Mouse (Mus musculus) erythroblast, adult 5-6 weeks (primary cell): ENCODE results near the gene Rpl19. TPM values are rescaled to one million over a fixed set of nuclear protein-coding genes. Genes with fewer than 3 reads are reported as not detected.

ENCODE experiments used
- ATAC-seq: replicated peaks from 2 replicates; pipeline ENCODE4 v1.8.0; 2016; ENCODE audit warnings: moderate number of reproducible peaks, mild to moderate bottlenecking, moderate TSS enrichment, inconsistent platforms; ENCODE audit not compliant: poor library complexity, low FRiP score, severe bottlenecking
- total RNA-seq, 2 experiments: library from RNA; stranded (forward) in 1 of 2; stranded (reverse) in 1 of 2; fragments of 150-400 nt in 1 of 2; fragments of 200-764, 138-1000 nt in 1 of 2; gene quantifications; 2 replicates each; pipeline versions ENCODE4 v1.2.3 to v1.2.4; 2015 to 2017; ENCODE audit warnings: low replicate concordance in 2 of 2

Rpl19 gene
- total RNA-seq (2015; ENCODE audit: low replicate concordance): 701 and 899 TPM in 2 replicates
- 332 and 357 TPM in 2 replicates for total RNA-seq (2017; ENCODE audit: low replicate concordance)

DNA sequence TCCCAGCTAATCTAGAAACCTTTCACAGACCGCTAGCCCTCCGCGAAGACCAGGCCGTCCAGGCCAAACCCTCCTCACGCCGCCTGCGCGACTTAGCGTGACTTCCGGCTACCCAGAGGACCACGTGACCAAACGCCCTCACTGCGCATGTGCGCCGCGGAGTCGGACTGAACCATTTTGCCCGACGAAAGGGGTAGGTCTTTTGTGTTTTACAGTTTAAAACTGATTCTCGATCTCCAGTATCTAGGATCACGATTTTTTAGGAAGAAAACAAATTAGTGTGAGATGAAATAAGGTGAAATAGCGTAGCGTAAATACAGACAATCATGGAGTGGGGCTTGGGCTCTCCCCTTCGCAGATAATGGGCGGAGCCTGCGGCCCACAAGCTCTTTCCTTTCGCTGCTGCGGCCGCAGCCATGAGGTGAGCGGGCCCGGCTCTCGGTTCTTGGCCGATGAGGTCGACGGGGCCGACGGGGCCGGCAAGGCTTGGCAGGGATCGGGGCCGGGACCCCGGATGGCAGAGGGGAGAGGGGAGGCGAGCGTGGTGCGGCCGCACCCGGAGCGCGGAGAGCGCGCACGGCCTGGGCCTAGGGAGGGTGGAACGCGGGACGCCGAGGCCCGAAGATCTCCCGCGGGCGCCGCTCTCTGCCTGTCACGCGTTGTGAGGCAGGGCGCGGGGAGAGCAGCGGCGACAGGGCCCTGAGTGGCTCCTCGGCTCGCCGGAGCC is at the start of gene Rpl19:
Gene Rpl19, plus strand, starts transcription at position 141 of the 727 bp plus-strand sequence.
- ATAC-seq: peak; percentile 90

DNA sequence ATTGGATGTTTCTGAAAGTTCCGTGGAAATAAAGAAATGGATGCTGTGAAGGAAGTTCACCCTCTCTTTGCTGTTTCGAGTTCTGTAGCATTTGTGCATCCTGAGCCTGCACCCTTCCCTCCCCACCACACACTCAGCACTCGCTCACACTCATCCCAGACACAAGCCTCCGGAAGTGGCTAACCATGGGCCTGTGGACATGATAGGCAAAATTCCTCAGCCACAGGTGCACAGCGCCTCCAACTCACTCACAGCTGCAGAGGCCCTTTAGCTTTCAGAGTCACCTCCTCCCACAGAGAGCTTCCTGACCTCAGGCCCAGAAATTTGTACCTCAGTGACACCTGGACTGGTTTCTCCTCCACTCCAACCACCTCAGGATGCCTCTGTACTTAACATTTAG is 48.7 kb upstream of the Rpl19 start:
- ATAC-seq: no peak

DNA sequence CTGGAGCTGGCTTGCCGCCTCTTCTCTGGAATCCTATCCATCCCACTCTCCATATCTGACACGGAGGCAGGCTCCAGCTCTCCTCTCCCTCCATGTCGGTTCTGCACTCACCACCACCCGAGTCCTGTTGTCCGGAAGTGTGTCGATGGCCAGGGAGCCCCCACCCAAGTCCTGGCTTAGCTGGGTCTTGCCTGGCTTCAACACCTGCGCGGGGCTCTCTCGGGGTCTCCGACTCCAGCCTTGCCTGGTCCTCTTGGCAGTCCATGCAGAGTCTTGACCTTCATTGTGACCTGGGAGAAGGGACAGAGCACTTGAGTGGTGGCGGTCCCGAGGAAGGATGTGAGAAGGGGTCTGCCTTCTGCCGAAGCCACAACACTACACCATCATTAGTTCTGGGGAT is 48.1 kb upstream of the Rpl19 start:
- no peak for ATAC-seq

DNA sequence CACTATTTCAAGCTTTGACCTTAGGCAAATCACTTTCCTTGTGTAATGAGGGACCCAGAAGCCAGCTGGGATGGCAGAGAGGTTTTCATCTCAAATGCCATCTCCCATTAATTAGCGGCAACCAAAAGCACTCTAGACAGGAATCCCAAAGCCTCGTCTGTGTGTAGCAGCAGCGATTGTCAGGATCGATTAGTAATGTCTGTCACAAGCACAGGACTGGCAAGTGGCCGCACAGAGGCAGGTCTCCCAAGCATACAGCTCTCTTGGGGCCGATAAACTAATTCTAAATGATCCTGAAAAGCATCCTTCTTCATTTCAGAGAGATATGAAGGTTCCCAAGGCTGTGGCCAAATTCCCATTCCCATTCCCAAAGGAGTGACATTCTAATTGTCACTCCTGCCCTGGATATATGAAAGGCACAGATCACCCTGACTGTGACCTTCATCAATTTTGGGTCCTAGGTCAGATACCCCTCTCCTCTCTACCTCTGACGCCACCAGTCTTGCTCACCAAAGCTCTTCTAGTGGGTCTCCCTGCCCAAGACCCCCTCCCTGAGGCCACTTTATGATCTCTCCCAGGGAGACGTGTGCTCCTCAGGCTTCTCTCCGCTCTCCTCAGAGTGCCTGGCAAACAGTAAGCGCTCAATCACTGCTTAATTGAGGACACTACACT is 46.5 kb upstream of the Rpl19 start:
- no peak for ATAC-seq

DNA sequence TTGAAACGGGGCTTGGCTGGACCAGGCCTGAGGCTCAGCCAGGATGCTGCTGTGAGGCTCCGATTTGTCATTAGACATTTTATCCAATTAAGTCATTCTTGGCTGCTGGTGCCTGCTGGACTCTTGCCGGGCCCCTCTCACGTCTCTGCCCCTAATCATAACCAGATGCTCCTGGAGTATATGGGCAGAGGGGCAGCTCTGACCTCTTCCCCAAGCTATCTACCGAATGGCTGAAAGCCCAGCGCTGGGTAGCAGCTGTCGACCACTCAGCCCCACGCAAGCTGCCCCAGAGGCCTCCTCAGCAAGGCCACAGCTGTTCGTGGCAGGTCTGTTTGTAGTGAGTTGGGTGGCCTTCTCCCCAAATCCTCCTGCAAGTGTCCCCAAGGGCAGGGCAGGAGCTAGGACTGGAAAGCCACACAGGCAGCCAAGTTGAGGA is 46.0 kb upstream of the Rpl19 start:
- no peak for ATAC-seq

DNA sequence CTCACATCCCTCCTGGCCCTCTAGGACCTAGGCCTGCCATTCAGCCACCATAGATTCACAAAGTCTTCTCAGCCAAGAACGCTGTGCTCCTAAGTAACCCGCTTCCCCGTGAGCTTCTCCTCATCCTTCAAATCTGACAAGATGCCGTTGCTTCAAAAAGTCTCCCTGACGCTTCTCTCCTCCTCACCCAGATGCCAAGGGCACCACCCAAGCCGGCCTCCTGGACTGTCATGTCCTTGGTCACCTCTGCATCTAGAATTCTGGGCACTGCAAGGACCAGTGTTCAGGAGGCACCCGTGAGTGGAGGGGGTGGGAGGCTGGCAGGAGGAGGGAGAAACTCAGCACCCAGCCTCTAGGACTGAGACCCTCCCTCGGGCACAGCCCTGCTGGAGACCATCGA is 43.8 kb upstream of the Rpl19 start:
- ATAC-seq: no peak

DNA sequence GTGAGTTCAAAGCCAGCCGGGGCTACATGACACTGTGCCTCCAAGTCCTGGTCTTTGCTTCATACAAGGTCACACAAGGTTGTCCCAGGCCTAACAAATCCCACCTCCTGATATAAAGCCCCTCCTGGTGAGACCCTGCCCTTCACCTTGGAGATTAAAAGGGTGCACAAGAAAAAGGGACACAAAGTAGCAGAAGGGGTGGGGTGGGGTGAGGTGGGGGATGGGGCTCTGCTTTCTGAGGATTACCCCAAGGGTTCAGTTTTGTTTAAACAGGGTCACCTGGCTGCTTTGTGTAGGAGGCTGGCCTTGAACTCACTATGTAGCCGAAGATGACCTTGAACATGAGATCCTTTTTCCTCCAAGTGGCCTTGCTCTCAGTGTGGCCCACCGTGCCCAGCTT is 43.0 kb upstream of the Rpl19 start:
- ATAC-seq: no peak

DNA sequence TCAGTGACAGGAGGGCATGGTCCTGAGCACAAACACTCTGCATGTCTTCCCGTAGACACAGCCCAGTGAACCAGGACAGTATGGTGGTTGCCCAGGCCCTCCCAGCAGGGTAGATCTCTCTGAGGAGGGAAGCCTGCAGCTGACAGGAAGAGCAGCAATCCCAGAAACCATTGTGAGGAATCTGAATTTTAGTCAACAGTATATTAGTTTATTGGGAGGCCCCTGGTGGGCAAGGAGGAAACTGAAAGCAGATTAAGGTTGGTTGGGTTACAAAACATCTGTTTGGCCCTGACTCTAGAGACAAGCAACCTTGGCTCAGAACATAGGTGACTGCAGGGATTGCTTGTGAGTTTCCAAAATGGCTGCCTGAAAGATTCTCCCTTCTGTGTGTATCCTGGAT is 42.5 kb upstream of the Rpl19 start:
- no peak for ATAC-seq

DNA sequence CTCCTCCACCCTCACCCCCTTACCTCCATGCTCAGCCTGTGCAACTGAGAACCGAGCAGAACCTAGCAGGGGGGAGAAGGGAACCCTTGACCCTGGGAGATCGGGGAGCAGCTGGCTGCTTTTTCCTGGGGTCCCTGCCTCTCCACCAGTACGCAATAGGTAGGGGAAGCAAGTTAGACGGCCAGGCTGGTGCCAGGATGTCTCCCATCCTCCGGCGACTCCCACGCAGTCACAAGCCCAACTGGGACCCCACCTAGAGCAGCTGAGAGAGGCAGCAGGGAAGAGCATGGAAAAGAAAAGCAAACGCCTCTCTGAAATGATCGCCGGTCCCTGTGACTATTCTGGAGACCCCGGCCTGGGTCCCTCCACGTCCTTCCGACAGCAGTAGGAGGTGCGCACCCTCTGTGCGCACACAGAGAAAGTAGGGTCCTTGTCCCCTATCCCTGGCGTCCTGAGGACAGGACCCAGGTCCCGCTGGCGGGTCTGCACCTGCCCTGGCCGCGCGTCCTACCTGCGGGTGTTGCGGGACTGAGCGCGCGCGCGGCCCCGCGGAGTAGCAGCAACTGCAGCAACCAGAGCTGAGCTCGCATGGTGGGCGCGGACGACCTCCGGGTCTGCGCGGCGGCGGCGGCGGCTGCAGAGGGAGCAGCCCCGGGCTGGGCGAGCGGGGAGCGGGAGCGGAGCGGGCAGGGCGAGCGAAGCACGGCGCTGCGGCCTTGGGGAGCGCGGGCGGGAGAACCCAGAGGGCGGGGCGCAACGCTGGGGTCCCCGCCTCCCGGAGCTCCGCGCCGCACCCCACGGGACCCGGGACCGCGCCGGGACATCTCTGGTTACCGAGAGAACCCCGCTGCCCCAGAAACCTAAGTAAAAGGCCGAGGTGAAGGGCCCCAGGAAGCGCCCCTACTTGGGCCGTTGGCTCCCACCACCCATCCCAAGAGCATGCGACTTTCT is 40.5 kb upstream of the Rpl19 start, which contains the start of gene Plxdc1:
Gene Plxdc1, minus strand, starts transcription at position 718 of the 951 bp plus-strand sequence.
- ATAC-seq: no peak

DNA sequence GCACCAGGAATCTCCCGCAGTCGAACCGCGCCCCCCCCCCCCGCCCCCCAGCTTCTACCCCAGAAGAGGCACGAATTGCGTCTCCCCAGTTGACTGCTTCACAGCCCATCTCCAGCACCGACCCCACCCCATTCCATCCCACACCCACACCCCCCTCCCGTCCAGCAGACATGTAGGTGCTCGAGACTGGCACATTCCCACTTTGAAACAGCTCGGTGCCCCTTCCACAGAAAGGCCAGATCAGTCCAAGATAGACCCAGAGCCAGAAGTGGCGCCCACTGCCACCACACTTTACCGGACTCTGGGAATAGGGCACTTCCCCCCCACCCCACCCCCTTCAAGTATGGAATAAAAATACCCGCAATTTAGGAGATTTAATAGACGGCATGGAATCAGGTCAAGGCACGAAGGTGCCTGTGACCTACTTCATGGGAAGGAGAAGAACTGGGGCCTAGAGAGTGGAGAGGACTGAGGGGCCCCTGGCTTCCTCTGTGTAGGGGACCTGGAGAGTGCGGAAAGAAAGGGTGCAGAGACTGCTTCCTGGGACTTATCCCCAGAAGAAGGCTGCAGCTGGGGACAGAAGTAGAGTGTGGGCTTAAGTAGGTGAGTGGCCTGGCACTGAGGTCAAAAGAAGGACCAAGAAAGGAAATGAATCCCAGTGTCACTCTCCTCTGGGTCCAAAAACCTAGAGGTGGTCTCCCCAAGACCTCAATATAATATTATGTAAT is 39.6 kb upstream of the Rpl19 start:
- ATAC-seq: no peak

DNA sequence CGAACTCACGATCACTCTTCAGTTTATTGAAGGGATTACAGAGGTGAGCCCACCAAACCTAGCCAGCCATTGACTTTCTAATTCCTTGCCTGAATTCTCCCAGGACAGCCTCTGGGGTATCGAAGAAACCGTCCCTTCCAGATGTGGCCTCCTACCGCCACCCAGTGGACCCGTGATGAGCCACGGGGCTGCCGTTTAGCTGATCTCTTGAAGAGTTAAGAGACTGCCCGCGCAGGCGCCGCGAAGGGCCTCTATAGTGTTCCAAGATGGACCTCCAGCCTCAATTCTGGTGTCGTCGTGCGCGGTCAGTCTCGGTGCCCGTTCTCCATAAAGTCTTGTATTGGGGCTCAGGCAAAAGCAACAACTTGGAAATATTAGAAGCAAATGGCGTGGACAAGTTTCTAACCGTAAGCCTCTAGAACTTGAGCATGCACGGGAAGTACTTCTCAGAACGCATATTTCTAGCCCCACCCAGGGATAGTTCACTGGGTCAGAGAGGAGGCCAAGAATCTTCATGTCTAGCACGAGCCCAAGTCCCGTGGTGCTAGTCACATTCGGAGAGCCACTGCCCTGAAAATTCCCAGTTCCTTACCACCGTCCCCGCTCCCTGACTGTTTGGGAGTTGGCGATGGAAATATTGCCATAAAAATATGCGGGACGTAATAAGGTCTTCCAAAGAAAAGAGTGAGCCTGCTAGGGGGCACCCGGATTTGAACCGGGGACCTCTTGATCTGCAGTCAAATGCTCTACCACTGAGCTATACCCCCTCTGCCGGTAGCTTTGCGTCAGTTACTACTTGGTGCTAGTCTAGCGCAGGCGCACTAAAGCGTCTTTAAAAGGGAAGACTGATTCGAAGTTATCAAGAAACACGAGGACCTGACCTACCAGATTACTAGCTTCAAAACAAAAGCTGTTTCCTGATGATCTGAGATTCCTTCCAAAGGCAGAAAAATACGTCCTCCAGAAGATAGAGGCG is 38.7 kb upstream of the Rpl19 start:
- peak; percentile 76 for ATAC-seq

DNA sequence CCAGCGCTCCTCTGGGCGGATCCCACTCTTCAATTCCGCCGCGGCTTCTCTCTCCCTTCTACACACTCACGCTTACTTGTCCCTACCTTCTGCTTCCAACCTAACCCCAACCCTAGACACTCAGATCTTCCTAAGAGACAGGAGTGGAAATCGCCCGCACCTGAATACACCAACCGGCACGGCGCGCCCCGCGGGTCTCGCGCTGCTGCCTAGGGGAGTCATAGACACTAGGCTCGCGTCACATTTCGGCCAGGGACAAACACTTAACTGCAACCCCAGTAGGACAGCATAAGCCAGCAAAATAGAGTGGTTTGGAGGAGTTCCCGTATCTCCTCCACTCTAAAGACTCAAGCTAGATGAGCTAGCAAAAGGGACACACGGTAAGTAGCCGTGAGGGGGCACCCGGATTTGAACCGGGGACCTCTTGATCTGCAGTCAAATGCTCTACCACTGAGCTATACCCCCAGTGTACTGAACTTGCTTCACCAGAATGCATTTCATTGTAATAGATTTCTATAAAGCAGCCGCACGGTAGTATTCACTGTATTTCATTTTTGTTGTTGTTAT is 37.9 kb upstream of the Rpl19 start:
- peak; percentile 67 for ATAC-seq

DNA sequence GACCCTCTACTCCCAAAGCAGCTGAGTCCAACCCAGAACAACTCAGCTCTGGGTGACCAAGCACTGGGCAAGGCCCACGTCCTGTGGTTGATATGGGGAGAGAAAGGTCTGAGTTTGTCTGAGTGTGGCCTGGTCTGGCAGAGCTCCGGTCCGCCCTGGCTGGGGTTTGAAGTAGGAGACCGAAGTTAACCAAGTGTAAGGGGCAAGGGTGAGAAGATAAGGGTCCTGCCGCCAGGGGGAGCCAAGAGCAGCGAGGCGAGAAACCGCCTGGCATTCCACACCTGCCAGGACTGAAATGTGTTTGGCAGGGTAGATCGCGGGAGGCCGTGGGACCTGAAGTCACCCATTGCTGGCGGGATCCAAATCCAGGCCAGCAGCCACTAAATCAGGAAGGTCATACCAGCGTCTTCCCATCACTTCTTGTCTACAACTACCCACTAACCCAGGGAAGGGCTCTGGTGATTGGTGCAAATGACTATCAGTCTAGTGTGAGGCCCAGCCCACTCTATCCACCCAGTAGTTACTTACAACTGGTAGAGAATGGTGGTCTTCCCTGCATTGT is 31.9 kb upstream of the Rpl19 start:
- peak; percentile 85 for ATAC-seq

DNA sequence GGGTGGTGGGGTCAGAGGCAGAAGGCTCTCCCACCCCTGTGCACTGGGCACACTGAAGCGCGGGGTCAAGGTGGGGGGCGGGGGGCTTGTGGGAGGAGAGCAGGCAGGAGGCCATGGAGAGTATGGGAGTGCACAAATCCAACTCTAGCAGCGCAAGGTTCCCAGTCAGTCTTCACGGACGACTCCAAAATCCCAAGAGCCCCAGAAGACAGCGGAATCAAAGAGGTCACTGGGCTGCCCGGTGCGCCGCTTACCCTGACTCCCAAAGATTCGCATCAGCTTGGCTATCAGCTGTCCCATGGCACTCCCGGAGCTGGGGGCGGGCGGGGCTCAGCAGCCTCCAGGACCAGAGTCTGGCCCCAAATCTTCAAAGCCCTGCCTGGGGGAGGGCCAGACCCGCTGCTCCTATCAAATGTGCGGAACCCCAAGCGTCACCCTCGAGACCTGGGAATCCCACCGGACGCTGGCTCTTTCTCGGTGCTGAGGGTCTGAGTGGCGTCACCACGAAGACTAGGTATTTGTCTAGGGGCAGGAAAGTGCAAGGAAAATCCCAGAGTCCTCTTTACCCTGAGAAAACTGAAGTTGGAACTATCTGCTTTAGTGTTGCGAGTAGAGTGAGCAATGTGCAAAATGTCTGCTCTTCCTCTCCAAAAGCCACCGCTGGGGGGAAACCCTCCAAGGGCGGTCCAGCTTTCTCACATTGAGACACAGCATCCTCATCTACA is 30.8 kb upstream of the Rpl19 start, which contains the start of gene Arl5c:
Gene Arl5c, minus strand, starts transcription at position 618 of the 725 bp plus-strand sequence.
- ATAC-seq: no peak

DNA sequence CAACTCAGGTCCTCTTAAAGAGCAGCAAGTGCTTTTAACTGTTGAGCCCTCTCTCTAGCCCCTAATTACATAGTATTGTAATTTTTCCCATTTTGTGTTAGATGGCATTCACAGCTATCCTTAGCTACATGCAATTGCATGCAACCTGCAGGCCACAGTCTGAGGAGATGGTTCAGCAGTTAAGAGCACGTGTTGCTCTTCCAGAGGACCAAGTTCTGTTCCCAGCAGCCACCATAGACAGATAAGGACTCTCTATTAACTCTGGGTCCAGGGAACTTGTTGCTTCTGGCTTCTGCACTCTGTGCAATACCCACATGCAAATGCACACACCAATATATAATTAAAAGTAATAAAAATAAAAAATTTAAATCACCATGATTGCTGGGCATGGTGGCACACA is 29.8 kb upstream of the Rpl19 start:
- no peak for ATAC-seq

DNA sequence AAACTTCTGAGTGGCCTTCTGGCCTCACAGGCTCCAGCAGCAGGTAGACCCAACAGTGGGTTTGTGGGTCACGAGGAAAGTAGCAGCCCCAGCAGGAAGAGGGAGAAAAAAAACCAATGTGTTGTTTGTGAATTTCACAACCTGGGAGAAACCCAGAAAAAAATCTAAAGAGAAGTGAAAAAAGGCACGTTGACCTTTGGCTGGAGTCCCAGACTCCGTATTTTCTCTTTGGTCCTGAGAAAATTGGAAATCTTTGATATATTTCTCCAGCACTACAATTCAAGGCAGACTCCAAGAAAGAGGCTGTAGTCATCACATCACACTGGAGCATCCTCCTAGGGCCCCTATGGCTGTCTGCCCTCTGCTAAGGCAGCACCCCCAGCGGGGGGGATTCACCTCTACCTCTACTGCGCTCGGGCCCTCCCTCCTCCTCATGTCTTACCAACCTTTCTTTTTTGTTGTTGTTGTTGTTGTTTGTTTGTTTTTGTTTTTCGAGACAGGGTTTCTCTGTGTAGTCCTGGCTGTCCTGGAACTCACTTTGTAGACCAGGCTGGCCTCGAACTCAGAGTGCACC is 29.0 kb upstream of the Rpl19 start:
- ATAC-seq: no peak
